Mouse (Mus musculus) cortical plate, adult 2 months (tissue): ENCODE results near the gene Taf12.
"Not testable (repeated sequence)": the region's sequence is repeated elsewhere in the genome, so short reads cannot be mapped to it uniquely, and the experiment has no call there.

Experiments used
- CTCF ChIP-seq: fragments of 200-500 bp; IDR thresholded peaks from 2 replicates; pipeline ENCODE4 v1.5.1; 2011; ENCODE audit warnings: mild to moderate bottlenecking, control low read depth, low read length; ENCODE audit not compliant: insufficient read depth; ENCODE audit errors: extremely low read depth
- POLR2A ChIP-seq: fragments of 200-500 bp; IDR thresholded peaks from 2 replicates; pipeline ENCODE4 v1.6.1; 2011; ENCODE audit warnings: mild to moderate bottlenecking, low read length, control low read depth; ENCODE audit not compliant: insufficient read depth; ENCODE audit errors: extremely low read depth

DNA sequence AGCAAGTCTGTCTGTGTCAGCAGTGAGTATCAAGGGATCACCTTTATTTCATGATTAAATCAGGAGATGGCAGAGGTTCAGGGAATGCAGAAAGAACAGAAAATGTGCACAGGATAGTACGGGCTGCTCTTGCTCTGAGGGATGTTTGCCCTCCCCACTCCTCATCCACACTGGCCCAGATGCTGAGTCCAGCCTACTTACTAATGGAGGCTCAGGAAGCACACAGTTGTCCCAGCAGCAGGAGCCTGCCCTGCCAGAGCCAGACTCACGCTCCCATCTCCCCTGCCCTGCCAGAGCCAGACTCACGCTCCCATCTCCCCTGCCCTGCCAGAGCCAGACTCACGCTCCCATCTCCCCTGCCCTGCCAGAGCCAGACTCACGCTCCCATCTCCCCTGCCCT lies 14.7 kb downstream of the Taf12 start:
- TF ChIP-seq CTCF, POLR2A: not testable (repeated sequence)
